In genomic region chr6:30336912-30337311, GRCm38 (mm10) we compare ENCODE assay signal across 8 mouse cellular contexts. TPM values are rescaled to one million over a fixed set of nuclear protein-coding genes. Genes with fewer than 3 reads are reported as not detected.
A peak's percentile ranks its signal among the peaks of the same experiment; 100 is the strongest.
DNase-seq lines count a peak whose midpoint lies in the region; TF ChIP-seq lines count a peak whose summit lies in the region.

No protein-coding gene starts in this region.

- TF ChIP-seq CTCF in brain, embryonic 14.5 days (IDR thresholded peaks at IDR 0.05; ENCODE audit: borderline replicate concordance, extremely low read depth, insufficient read depth, insufficient read length) = no peak

- intact Hi-C loops in heart, postnatal 14 days (cut with DNase I) = loop anchor here (5.0 kb wide), 1 partner anchor 35 kb away; the partner anchor contains the start of gene Ube2h
- intact Hi-C loops in left cerebral cortex, postnatal 4 days (cut with DNase I) = no loop called here

- peak; percentile 56 for DNase-seq in ovary, adult 18-20 months (ENCODE audit: low spot score)
- no peak for DNase-seq in ovary, postnatal 10 days (ENCODE audit: low spot score)
- peak; percentile 56 for DNase-seq in brain, embryonic 14.5 days (ENCODE audit: low read depth)
- DNase-seq in heart, postnatal 14 days = peak; percentile 77 to 79
- peak; percentile 33 for DNase-seq in left cerebral cortex, postnatal 4 days
- DNase-seq in monocyte, adult 2 months (ENCODE audit: low read depth in 1 of 2, low spot score in 2 of 2) = peak; percentile 28 to 58
- peak; percentile 61 for DNase-seq in thymus, postnatal 0 days (ENCODE audit: low spot score)
- DNase-seq in embryo, embryonic 10.5 days (ENCODE audit: low spot score) = no peak

- TF ChIP-seq POLR2A in brain, embryonic 14.5 days (IDR thresholded peaks at IDR 0.05; ENCODE audit: borderline replicate concordance, extremely low read depth, insufficient read depth, insufficient read length, poor library complexity, severe bottlenecking) = no peak

RNA-seq across cellular contexts. Expression of gene Ube2h, which starts 32.6 kb away (rescaled TPM):
- 61.3 and 77.8 TPM in 2 replicates for polyA plus RNA-seq in brain, embryonic 14.5 days (2012; rRNA removed)
- total RNA-seq in heart, postnatal 14 days (2021) = 10 to 100 TPM; 82.5 to 86.3 TPM
- 10 to 100 TPM; 80.7 to 86.4 TPM for total RNA-seq in left cerebral cortex, postnatal 4 days (2021)
- 31.7 and 38.9 TPM in 2 replicates for polyA plus RNA-seq in thymus, postnatal 0 days (2015; fragmentation: Nextera tagmentation; extraction: Ambion mirVana)

RNA-seq across cellular contexts. Expression of gene Zc3hc1, which starts 53.9 kb away (rescaled TPM):
- polyA plus RNA-seq in brain, embryonic 14.5 days (2012; rRNA removed) = 41.6 and 46.4 TPM in 2 replicates
- total RNA-seq in heart, postnatal 14 days (2021) = 10 to 100 TPM; 15.5 to 17.2 TPM
- 10 to 100 TPM; 38.1 to 39.7 TPM for total RNA-seq in left cerebral cortex, postnatal 4 days (2021)
- 48.8 and 49.2 TPM in 2 replicates for polyA plus RNA-seq in thymus, postnatal 0 days (2015; fragmentation: Nextera tagmentation; extraction: Ambion mirVana)

Comparison
In these comparisons a context has a peak if more than half of its experiments do, and no peak if none do; other contexts are left out.
1. DNase-seq: peak in ovary, adult 18-20 months (single experiment), brain, embryonic 14.5 days (single experiment), heart, postnatal 14 days (2 of 2), left cerebral cortex, postnatal 4 days (single experiment), monocyte, adult 2 months (2 of 2) and thymus, postnatal 0 days (single experiment); none in ovary, postnatal 10 days (single experiment) and embryo, embryonic 10.5 days (single experiment).